Mouse (Mus musculus) adrenal gland, postnatal 4 days (tissue): ENCODE results near the gene Arsj. TPM values are rescaled to one million over a fixed set of nuclear protein-coding genes. Genes with fewer than 3 reads are reported as not detected.

Source experiments
- DNase-seq, 2 experiments: peaks; one replicate each; pipeline ENCODE4 v3.0.0; 2021 to 2022; ENCODE audit warnings: low spot score in 2 of 2, mixed read lengths in 2 of 2
- total RNA-seq, 2 experiments: library from RNA; stranded (reverse); gene quantifications; 2 replicates each; pipeline ENCODE4 v1.2.3; 2021

Arsj gene
- total RNA-seq, 2 experiments from 2014 or later, result 0.85 to 0.90 TPM

DNA sequence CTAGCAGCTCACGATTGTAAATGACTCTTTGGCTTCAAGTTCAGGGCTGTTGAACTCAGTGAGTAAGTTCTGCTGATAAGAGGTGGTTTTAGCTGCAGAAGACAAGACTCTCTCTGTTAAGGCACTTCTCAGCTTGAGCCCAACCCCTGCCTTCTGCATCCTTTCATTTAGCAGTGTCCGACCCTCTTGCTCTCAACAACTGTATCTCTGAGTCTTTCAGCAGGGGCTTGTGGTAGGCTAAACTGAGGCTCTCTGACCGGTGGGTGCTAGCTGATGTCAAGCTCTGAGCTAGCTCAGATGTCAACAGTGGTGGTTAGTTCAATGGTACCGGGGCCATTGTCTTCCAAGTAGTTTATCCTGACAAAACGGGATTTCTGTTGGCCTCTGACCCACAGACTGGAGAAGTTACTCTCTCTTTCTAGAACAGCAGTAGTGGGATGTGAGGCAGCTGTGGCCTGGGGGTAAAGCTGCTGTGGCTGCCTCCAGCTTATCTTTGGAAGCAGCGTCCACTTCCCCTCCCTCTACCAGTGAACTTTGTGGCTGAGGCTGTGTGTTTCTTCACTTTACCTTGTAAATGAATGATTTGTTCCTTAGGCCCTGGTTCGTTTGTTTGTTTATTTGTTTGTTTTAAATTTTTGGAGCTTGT, 34.6 kb downstream of the Arsj start:
- DNase-seq, result no peak

DNA sequence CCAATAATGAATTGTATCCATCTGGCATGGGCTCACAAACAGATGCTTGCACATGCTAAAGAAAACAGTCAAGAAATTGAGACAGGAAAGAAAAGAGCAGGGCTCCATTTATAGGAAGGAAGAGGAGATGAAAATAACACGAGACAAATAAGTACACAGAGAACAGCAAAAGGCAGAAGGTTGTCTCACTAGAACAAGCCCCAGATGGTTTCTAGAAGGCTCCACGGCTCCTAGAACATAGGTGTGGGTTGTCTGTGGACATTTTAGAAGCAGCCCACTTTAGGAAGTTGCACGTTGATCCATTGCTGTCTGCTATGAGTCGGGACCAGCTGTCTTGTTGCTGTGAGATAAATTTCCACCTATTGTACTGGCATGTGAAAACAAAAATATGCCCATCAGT, 37.2 kb downstream of the Arsj start:
- DNase-seq, result no peak

DNA sequence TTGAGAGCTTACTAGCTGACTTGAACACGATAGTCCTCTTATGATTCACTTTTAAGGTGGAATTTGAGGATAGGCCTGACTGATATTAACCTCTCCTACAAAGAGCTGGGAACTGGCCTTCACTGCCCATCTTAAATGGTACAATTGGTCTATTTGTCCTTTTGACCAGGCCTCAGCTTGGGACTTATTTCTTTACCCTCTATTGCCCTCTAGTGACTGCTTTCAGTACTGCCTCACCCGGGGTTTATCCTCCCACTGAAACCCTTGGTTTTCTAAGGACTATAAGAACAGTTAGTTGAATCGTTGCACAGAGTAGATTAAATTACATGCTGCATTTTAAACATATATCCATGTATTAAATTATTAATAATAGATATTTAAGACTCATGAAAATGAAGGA, 39.4 kb downstream of the Arsj start:
- peak in 1 of 2 experiments; percentile 35 for DNase-seq

- no peak for DNase-seq
These were observed 40.7 kb downstream of the Arsj start for GRCm38 (mm10) chr3:126404199-126404598.

DNA sequence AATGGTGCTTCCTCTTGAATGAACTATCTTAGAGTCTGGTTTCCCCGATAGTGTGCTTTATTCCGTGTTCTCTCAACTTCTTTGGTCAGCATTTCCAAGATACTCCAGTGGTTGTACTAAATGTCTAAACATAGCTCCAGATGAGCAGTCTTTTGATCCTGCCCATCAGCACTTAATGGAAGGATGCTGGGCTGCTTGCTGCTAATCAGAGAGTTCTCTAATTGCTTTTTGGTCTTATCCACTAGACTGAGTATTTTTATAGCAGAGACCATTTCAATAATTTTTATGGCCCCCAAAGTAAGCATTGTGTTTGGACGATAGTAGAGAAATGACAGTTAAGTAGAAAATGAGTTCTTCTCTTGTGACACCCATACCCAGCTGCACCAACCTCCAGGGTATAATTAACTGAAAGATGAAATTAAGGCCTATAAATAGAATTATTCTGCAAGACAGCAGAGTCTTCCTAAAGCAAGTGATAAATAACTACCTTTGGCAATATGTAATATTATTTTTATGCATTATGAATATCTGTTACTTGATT, 67.1 kb downstream of the Arsj start:
- no peak for DNase-seq

GRCm38 (mm10) chr3:126439331-126439730, 75.8 kb downstream of the Arsj start:
- no peak for DNase-seq

- no peak for DNase-seq
These were observed 85.6 kb downstream of the Arsj start for GRCm38 (mm10) chr3:126449058-126449457.

DNA sequence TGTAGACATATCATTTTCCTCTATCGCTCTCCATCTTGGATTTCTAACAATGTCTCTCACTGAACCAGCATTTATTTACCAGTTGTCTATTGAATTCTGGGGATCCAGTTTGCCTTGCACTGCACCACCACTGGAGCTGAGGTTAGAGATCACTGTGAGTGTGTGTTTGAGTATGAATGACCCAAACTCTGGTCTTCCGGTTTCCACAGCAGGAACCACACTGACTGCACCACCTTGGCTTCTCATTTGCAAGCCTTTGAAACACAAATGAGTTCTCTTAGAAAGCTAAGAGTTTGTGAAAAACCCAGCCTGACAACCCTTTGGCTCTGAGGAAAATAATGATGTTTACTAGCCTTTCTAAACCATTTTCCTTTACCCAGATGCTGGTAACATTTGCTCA, 86.0 kb downstream of the Arsj start:
- no peak for DNase-seq

- no peak for DNase-seq
These were observed 92.5 kb downstream of the Arsj start for GRCm38 (mm10) chr3:126455787-126456482.

DNA sequence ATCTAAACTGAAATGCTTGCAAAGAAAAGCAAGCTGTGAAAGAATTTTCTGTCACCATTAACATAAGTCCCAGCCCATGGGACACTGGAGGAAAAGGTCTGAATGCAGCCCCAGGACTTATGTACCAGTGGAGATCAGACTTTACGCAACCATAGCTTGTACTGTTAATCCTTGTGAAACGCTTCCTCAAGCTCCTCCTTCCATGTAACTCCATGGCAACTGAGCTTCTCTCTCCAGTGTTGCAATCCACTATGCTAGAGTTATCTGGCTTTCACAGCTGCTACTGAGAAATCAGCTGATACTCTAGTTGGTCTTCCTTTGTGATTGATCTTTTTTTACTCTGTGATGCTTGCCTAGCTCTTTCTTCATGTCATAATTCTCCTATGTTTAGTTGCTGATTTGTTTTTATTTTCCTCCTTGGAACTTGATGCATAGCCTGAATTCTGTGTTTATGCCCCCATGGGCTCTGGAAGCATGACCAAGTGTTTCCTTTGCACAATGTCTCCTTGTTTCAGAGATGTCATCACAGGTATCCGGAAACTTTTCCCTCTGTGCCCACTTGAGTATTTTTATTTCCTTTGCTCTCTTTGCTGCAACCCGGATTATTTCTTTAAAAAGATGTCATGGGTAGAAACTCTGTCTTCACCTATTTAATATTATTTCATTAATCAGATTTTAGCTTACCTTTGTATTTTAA, 99.8 kb downstream of the Arsj start:
- DNase-seq, result no peak

DNA sequence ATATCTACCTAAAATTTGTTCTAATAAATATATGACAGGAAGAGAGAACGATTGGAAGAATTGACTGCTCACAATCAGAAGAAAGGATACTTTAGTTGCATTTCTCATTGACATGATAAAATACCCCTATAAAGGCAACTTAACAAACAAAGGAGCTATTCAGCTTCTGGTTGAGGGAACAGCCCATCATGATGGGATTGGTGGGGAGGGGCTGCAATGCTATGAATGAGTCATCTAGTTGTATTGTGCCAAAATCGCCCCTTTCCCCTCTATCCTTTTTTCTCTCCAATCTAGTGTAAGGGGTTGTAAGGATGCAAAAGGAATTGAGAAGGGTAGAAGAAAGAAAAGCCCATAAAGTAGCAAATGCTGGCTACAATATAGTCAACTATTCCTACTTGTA, 100.8 kb downstream of the Arsj start:
- no peak for DNase-seq

Other genes with a start within 250 kb of the Arsj start
- gene Camk2d, start 232.6 kb downstream of the Arsj start, total RNA-seq, result 100 to 1,000 TPM in 1 of 2 experiments, 10 to 100 TPM in 1; 99.4 to 100 TPM